Mouse (Mus musculus) urinary bladder, postnatal 14 days (tissue): ENCODE measurements around the gene Ank.
"Not testable (repeated sequence)": the region's sequence is repeated elsewhere in the genome, so short reads cannot be mapped to it uniquely, and the experiment has no call there.

Experiments used
- DNase-seq: peaks from one replicate; pipeline ENCODE4 v3.0.0; 2021; ENCODE audit warnings: low spot score

The Ank gene

GRCm38 (mm10) chr15:27467641-27468040 is 1.2 kb downstream of the Ank start:
- DNase-seq: no peak

- DNase-seq: no peak
These were observed 2.5 kb downstream of the Ank start for GRCm38 (mm10) chr15:27468822-27469488.

GRCm38 (mm10) chr15:27470346-27470745 is 3.9 kb downstream of the Ank start:
- not testable (repeated sequence) for DNase-seq

GRCm38 (mm10) chr15:27472315-27472714 is 5.8 kb downstream of the Ank start:
- DNase-seq: no peak

- DNase-seq: no peak
These were observed 9.5 kb downstream of the Ank start for GRCm38 (mm10) chr15:27475988-27476387.

- no peak for DNase-seq
These were observed 10.2 kb downstream of the Ank start for GRCm38 (mm10) chr15:27476671-27477070.

- DNase-seq: no peak
These were observed 10.7 kb downstream of the Ank start for GRCm38 (mm10) chr15:27477159-27477558.

GRCm38 (mm10) chr15:27477630-27478029 is 11.2 kb downstream of the Ank start:
- peak; percentile 57 for DNase-seq

GRCm38 (mm10) chr15:27480333-27481015 is 14.0 kb downstream of the Ank start:
- no peak for DNase-seq

- DNase-seq: no peak
These were observed 15.5 kb downstream of the Ank start for GRCm38 (mm10) chr15:27481956-27482355.

GRCm38 (mm10) chr15:27483183-27483582 is 16.7 kb downstream of the Ank start:
- DNase-seq: no peak

- DNase-seq: no peak
These were observed 19.2 kb downstream of the Ank start for GRCm38 (mm10) chr15:27485567-27486278.

- DNase-seq: no peak
These were observed 19.8 kb downstream of the Ank start for GRCm38 (mm10) chr15:27486279-27486618.

GRCm38 (mm10) chr15:27487059-27487458 is 20.6 kb downstream of the Ank start:
- DNase-seq: no peak

- DNase-seq: no peak
These were observed 21.6 kb downstream of the Ank start for GRCm38 (mm10) chr15:27488042-27488441.

GRCm38 (mm10) chr15:27490676-27491075 is 24.2 kb downstream of the Ank start:
- DNase-seq: no peak

- no peak for DNase-seq
These were observed 25.1 kb downstream of the Ank start for GRCm38 (mm10) chr15:27491425-27492070.

- DNase-seq: no peak
These were observed 25.7 kb downstream of the Ank start for GRCm38 (mm10) chr15:27492156-27492555.

- DNase-seq: no peak
These were observed 26.3 kb downstream of the Ank start for GRCm38 (mm10) chr15:27492734-27493133.

- DNase-seq: no peak
These were observed 27.0 kb downstream of the Ank start for GRCm38 (mm10) chr15:27493516-27493915.

GRCm38 (mm10) chr15:27495981-27496401 is 29.5 kb downstream of the Ank start:
- DNase-seq: no peak

GRCm38 (mm10) chr15:27496596-27497299 is 30.3 kb downstream of the Ank start:
- DNase-seq: no peak
